In genomic region chr12:58213451-58214288, GRCm38 (mm10) we compare ENCODE assay signal across 10 mouse cellular contexts. TPM values are rescaled to one million over a fixed set of nuclear protein-coding genes. Genes with fewer than 3 reads are reported as not detected.
DNase-seq lines count a peak whose midpoint lies in the region; ATAC-seq and TF ChIP-seq lines count a peak whose summit lies in the region.
"Had no signal": no experiment of that assay in that cellular context is flagged by ENCODE, and none has a peak within 500 bp of the region (broad histone marks: within the 10 kb centered on the region; RNA-seq: fewer than 3 reads in every experiment).

No protein-coding gene starts in this region.

- H3K4me2 ChIP-seq in embryonic facial prominence, embryonic 14.5 days (ENCODE audit: low read depth, low read length) = peak overlapping the region; percentile 92
- peak overlapping the region; percentile 84 for H3K4me2 ChIP-seq in hindbrain, embryonic 11.5 days (replicated peaks; ENCODE audit: low read depth, low read length)
- H3K4me2 ChIP-seq in midbrain, embryonic 12.5 days (replicated peaks) = peak overlapping the region; percentile 89

- peak overlapping the region; percentile 66 for H3K4me3 ChIP-seq in gastrocnemius, adult 2 months
- H3K4me3 ChIP-seq in embryonic facial prominence, embryonic 14.5 days (ENCODE audit: low read depth, low read length) = peak overlapping the region; percentile 47
- peak overlapping the region; percentile 43 for H3K4me3 ChIP-seq in hindbrain, embryonic 11.5 days (ENCODE audit: low read depth, low read length)
- H3K4me3 ChIP-seq in limb, embryonic 10.5 days = peak overlapping the region; percentile 60
- H3K4me3 ChIP-seq in midbrain, embryonic 12.5 days = peak overlapping the region; percentile 51

- H3K27ac ChIP-seq in gastrocnemius, adult 2 months = peak overlapping the region; percentile 52
- H3K27ac ChIP-seq in embryonic facial prominence, embryonic 14.5 days (replicated peaks; ENCODE audit: low read depth, low read length) = no peak overlapping the region
- no peak overlapping the region for H3K27ac ChIP-seq in hindbrain, embryonic 11.5 days (ENCODE audit: low read depth, low read length)
- H3K27ac ChIP-seq in limb, embryonic 10.5 days = no peak overlapping the region
- H3K27ac ChIP-seq in midbrain, embryonic 12.5 days (replicated peaks) = no peak overlapping the region

- no peaks in the 10 kb centered on the region for H3K36me3 ChIP-seq in embryonic facial prominence, embryonic 14.5 days (ENCODE audit: control insufficient read depth, insufficient read depth, low read length)
- no peaks in the 10 kb centered on the region for H3K36me3 ChIP-seq in hindbrain, embryonic 11.5 days (ENCODE audit: control insufficient read depth, insufficient read depth, low read length)
- H3K36me3 ChIP-seq in limb, embryonic 10.5 days = no peaks in the 10 kb centered on the region
- no peaks in the 10 kb centered on the region for H3K36me3 ChIP-seq in midbrain, embryonic 12.5 days
- H3K36me3 ChIP-seq: G1E had no signal

- WGBS in embryonic facial prominence, embryonic 14.5 days = 1% methylated on average over 38 of the region's 40 CpGs
- WGBS in hindbrain, embryonic 11.5 days = under 1% methylated on average over 39 of the region's 40 CpGs
- WGBS in limb, embryonic 10.5 days = under 1% methylated on average over 39 of the region's 40 CpGs
- under 1% methylated on average over 39 of the region's 40 CpGs for WGBS in midbrain, embryonic 12.5 days

- ATAC-seq in embryonic facial prominence, embryonic 14.5 days (ENCODE audit: low read depth) = 0 out of 2 replicates have a peak, but pooled peaks have one; percentile 31
- ATAC-seq in hindbrain, embryonic 11.5 days (ENCODE audit: low FRiP score) = peak; percentile 54
- ATAC-seq in midbrain, embryonic 12.5 days (ENCODE audit: low FRiP score, low read depth) = peak; percentile 50

- H3K4me1 ChIP-seq in embryonic facial prominence, embryonic 14.5 days (ENCODE audit: control insufficient read depth, insufficient read depth, low read length) = peaks cover 21% of the 10 kb centered on the region
- peaks cover 11% of the 10 kb centered on the region for H3K4me1 ChIP-seq in hindbrain, embryonic 11.5 days (replicated peaks; ENCODE audit: control insufficient read depth, insufficient read depth, low read length)
- peaks cover 51% of the 10 kb centered on the region for H3K4me1 ChIP-seq in limb, embryonic 10.5 days
- peaks cover 21% of the 10 kb centered on the region for H3K4me1 ChIP-seq in midbrain, embryonic 12.5 days

- peak; percentile 16 for DNase-seq in gastrocnemius, adult 2 months
- DNase-seq in gastrocnemius, postnatal 25 days = no peak
- DNase-seq in embryonic facial prominence, embryonic 14.5 days (ENCODE audit: low spot score) = peak; percentile 57
- peak; percentile 64 for DNase-seq in hindbrain, embryonic 11.5 days (ENCODE audit: low spot score)
- peak; percentile 85 for DNase-seq in limb, embryonic 10.5 days (ENCODE audit: low spot score)
- no peak for DNase-seq in urinary bladder, adult 2 months (ENCODE audit: low spot score)
- DNase-seq in B cell, adult 2 months = no peak

- no peak for TF ChIP-seq CTCF in gastrocnemius, adult 2 months (IDR thresholded peaks at IDR 0.05)

- H3K27me3 ChIP-seq in embryonic facial prominence, embryonic 14.5 days (replicated peaks; ENCODE audit: control insufficient read depth, insufficient read depth, low read length) = peaks cover 61% of the 10 kb centered on the region
- peaks cover 35% of the 10 kb centered on the region for H3K27me3 ChIP-seq in hindbrain, embryonic 11.5 days (ENCODE audit: control insufficient read depth, insufficient read depth, low read length)
- H3K27me3 ChIP-seq in limb, embryonic 10.5 days (ENCODE audit: low read depth, poor library complexity, severe bottlenecking) = peaks cover 46% of the 10 kb centered on the region
- peaks cover 56% of the 10 kb centered on the region for H3K27me3 ChIP-seq in midbrain, embryonic 12.5 days

- peak overlapping the region; percentile 59; the same call in 1 of the 2 replicates for H3K9ac ChIP-seq in embryonic facial prominence, embryonic 14.5 days (ENCODE audit: low read depth, low read length)
- no peak overlapping the region for H3K9ac ChIP-seq in hindbrain, embryonic 11.5 days (ENCODE audit: low read depth, low read length)
- no peak overlapping the region; the same call in 1 of the 2 replicates for H3K9ac ChIP-seq in midbrain, embryonic 12.5 days (replicated peaks)

- intact Hi-C loops in gastrocnemius, adult 2 months (cut with DNase I) = loop anchor here (10.0 kb wide), 1 partner anchor 121 kb away; no protein-coding TSS in a partner anchor

- no peaks in the 10 kb centered on the region for H3K9me3 ChIP-seq in embryonic facial prominence, embryonic 14.5 days (ENCODE audit: control insufficient read depth, low read length)
- no peaks in the 10 kb centered on the region for H3K9me3 ChIP-seq in hindbrain, embryonic 11.5 days (ENCODE audit: control insufficient read depth, low read length)
- no peaks in the 10 kb centered on the region for H3K9me3 ChIP-seq in limb, embryonic 10.5 days (replicated peaks)
- no peaks in the 10 kb centered on the region for H3K9me3 ChIP-seq in midbrain, embryonic 12.5 days

RNA-seq across cellular contexts. Expression of gene Sstr1, which starts 2.1 kb away (rescaled TPM):
- total RNA-seq in gastrocnemius, adult 2 months (2021) = not detected
- not detected for total RNA-seq in gastrocnemius, postnatal 25 days (2021)
- 0.63 and 1.2 TPM in 2 replicates for polyA plus RNA-seq in embryonic facial prominence, embryonic 14.5 days (2014; fragmentation: Nextera tagmentation; extraction: Ambion mirVana)
- polyA plus RNA-seq in hindbrain, embryonic 11.5 days (2014; fragmentation: Nextera tagmentation; extraction: Ambion mirVana) = 0.33 and 0.62 TPM in 2 replicates
- 0.14 and 0.56 TPM in 2 replicates for polyA plus RNA-seq in limb, embryonic 10.5 days (2016; fragmentation: Nextera tagmentation; extraction: Ambion mirVana)
- 0.76 and 0.79 TPM in 2 replicates for polyA plus RNA-seq in midbrain, embryonic 12.5 days (2016; fragmentation: Nextera tagmentation; extraction: Ambion mirVana)
- 0.32 and 0.37 TPM in 2 replicates for polyA plus RNA-seq in urinary bladder, adult 2 months (2012; rRNA removed)
- total RNA-seq: G1E had no signal
- polyA plus RNA-seq: G1E; testis, adult 2 months had no signal

RNA-seq across cellular contexts. Expression of gene Clec14a, which starts 55.4 kb away (rescaled TPM):
- 1 to 10 TPM; 2.5 to 4.2 TPM for total RNA-seq in gastrocnemius, adult 2 months (2021)
- 1 to 10 TPM; 4.5 to 7.2 TPM for total RNA-seq in gastrocnemius, postnatal 25 days (2021)
- polyA plus RNA-seq in embryonic facial prominence, embryonic 14.5 days (2014; fragmentation: Nextera tagmentation; extraction: Ambion mirVana) = 14.2 and 14.3 TPM in 2 replicates
- polyA plus RNA-seq in hindbrain, embryonic 11.5 days (2014; fragmentation: Nextera tagmentation; extraction: Ambion mirVana) = 7.0 TPM in 2 replicates
- 3.9 and 6.0 TPM in 2 replicates for polyA plus RNA-seq in limb, embryonic 10.5 days (2016; fragmentation: Nextera tagmentation; extraction: Ambion mirVana)
- polyA plus RNA-seq in midbrain, embryonic 12.5 days (2016; fragmentation: Nextera tagmentation; extraction: Ambion mirVana) = 6.7 and 7.4 TPM in 2 replicates
- 9.3 and 11.2 TPM in 2 replicates for polyA plus RNA-seq in urinary bladder, adult 2 months (2012; rRNA removed)
- polyA plus RNA-seq: G1E had no signal

Comparison
In these comparisons a context has a peak if more than half of its experiments do, and no peak if none do; other contexts are left out.
1. DNase-seq: peak in gastrocnemius, adult 2 months (single experiment), embryonic facial prominence, embryonic 14.5 days (single experiment), hindbrain, embryonic 11.5 days (single experiment) and limb, embryonic 10.5 days (single experiment); none in gastrocnemius, postnatal 25 days (single experiment), urinary bladder, adult 2 months (single experiment) and B cell, adult 2 months (0 of 2).
2. Peak in every context shown above with its lines, with median percentiles within 50 percentile points of each other: H3K4me3 ChIP-seq, ATAC-seq and H3K4me2 ChIP-seq.